Mouse (Mus musculus): ENCODE measurements around the gene Cstf1.

Cstf1 gene

DNA sequence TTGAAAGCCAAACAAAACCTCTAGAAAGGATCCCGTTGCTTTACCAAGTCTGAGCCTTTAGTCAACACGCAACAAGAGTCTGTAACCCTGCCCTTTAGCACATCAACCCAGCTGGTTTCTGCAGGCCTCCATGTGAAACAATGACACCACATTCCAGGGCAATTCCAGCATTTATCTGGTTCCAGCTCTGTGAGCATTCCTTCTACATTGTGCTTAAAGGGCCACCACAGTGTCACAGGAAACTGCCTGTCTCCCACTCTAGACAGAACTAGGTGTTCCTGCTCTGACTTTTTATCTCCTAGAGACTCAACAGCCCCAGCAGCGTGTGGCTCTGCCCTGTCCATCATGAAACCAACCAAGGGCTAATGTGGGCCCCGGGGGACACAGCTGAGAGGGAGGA is 42.8 kb downstream of the Cstf1 start:
- DNase-seq (ENCODE audit: inconsistent age in 2 of 2, low spot score in 1 of 2) = no peak

- no peak for DNase-seq (ENCODE audit: inconsistent age in 2 of 2, low spot score in 1 of 2)
These were observed 43.4 kb downstream of the Cstf1 start for GRCm38 (mm10) chr2:172413894-172414293.

- no peak for DNase-seq (ENCODE audit: inconsistent age in 2 of 2, low spot score in 1 of 2)
These were observed 45.7 kb downstream of the Cstf1 start for GRCm38 (mm10) chr2:172416218-172416617.

DNA sequence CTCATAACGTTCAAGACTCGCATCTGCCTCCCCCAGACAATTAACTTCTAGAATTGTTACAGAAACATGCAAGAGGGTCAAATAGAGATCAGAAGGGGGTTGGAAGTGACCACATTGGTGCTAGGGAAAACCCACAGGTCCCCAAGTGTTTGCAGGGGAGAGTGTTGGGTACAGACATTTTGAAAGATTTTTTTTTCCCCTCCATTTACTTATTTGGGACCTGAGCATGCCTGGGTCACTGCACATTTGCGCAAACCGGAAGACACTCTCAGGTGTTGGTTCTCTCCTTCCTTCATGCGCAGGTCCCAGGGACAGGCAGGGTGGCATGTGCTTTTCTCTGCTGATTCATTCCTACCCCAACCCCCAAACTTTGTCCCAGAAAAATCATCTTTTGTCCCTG is 46.4 kb downstream of the Cstf1 start:
- DNase-seq (ENCODE audit: inconsistent age in 2 of 2, low spot score in 1 of 2) = no peak

- DNase-seq (ENCODE audit: inconsistent age in 2 of 2, low spot score in 1 of 2) = no peak
These were observed 47.7 kb downstream of the Cstf1 start for GRCm38 (mm10) chr2:172418208-172418607.

DNA sequence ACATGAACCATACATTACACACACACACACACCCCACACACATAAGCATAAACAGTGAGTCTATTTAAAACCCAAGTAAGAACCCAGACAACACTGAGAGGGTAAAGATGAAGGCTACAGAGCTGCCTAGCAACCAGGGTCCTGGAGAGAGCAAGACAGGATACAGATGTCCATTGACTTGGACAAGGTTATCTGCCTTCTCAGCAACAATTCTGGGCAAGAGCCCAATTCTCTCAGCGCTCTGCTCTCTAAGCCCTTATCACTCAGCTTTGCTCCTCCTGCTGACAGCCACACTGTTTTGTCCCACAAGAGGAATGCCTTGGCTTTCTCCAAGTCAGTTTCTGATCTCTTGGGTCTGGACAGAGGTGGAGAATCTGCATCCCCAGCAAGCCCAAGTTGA is 60.1 kb downstream of the Cstf1 start:
- peak in 1 of 2 experiments; percentile 52 for DNase-seq (ENCODE audit: inconsistent age in 2 of 2, low spot score in 1 of 2)
